ENCODE assay signal across 11 mouse cellular contexts in genomic region chr7:100816759-100817441, GRCm38 (mm10). TPM values are rescaled to one million over a fixed set of nuclear protein-coding genes. Genes with fewer than 3 reads are reported as not detected.
DNase-seq lines count a peak whose midpoint lies in the region; ATAC-seq and TF ChIP-seq lines count a peak whose summit lies in the region.
"Had no signal": no experiment of that assay in that cellular context is flagged by ENCODE, and none has a peak within 500 bp of the region (broad histone marks: within the 10 kb centered on the region; RNA-seq: fewer than 3 reads in every experiment).

No protein-coding gene starts in this region.

- intact Hi-C loops in left cerebral cortex, postnatal 36 days (cut with DNase I) = loop anchor here (5.0 kb wide), 1 partner anchor 130 kb away; no protein-coding TSS in a partner anchor

- H3K36me3 ChIP-seq in heart, embryonic 13.5 days = peaks cover 9% of the 10 kb centered on the region
- H3K36me3 ChIP-seq in forebrain, postnatal 0 days (ENCODE audit: insufficient read depth) = no peaks in the 10 kb centered on the region
- H3K36me3 ChIP-seq in intestine, postnatal 0 days (ENCODE audit: control insufficient read depth, insufficient read depth) = no peaks in the 10 kb centered on the region
- H3K36me3 ChIP-seq: hindbrain, embryonic 15.5 days had no signal

- peak overlapping the region; percentile 33 for H3K4me2 ChIP-seq in heart, embryonic 13.5 days
- H3K4me2 ChIP-seq in forebrain, postnatal 0 days (ENCODE audit: low read depth) = no peak overlapping the region
- H3K4me2 ChIP-seq in intestine, postnatal 0 days (replicated peaks; ENCODE audit: low read depth) = no peak overlapping the region
- H3K4me2 ChIP-seq: hindbrain, embryonic 15.5 days had no signal

- H3K9ac ChIP-seq in heart, embryonic 13.5 days = peak overlapping the region; percentile 50
- H3K9ac ChIP-seq in forebrain, postnatal 0 days = no peak overlapping the region
- no peak overlapping the region for H3K9ac ChIP-seq in intestine, postnatal 0 days (ENCODE audit: low read depth, low read length)
- H3K9ac ChIP-seq: hindbrain, embryonic 15.5 days had no signal

- 35% methylated on average over 6 of the region's 6 CpGs for WGBS in heart, embryonic 13.5 days
- 30% methylated on average over 6 of the region's 6 CpGs for WGBS in forebrain, postnatal 0 days
- 70% methylated on average over 6 of the region's 6 CpGs for WGBS in intestine, postnatal 0 days

- no peak for TF ChIP-seq CTCF in forebrain, postnatal 0 days (IDR thresholded peaks at IDR 0.05; ENCODE audit: low read depth)
- TF ChIP-seq CTCF in intestine, postnatal 0 days (IDR thresholded peaks at IDR 0.05; ENCODE audit: low read depth) = no peak

- peaks cover 34% of the 10 kb centered on the region for H3K4me1 ChIP-seq in heart, embryonic 13.5 days
- peaks cover 16% of the 10 kb centered on the region for H3K4me1 ChIP-seq in forebrain, postnatal 0 days (ENCODE audit: insufficient read depth)
- no peaks in the 10 kb centered on the region for H3K4me1 ChIP-seq in intestine, postnatal 0 days (replicated peaks; ENCODE audit: control insufficient read depth, insufficient read depth, low read length)

- no peak for DNase-seq in heart, adult 11 months
- peak; percentile 64 for DNase-seq in ES-CJ7 (ENCODE audit: low read depth, low spot score)
- DNase-seq in forebrain, postnatal 0 days = peak; percentile 80
- DNase-seq in left cerebral cortex, postnatal 36 days (ENCODE audit: low spot score in 2 of 2) = peak; percentile 52
- DNase-seq in adrenal gland, postnatal 10 days = no peak
- DNase-seq in lung, postnatal 36 days = no peak
- DNase-seq: kidney, postnatal 4 days had no signal

- H3K27me3 ChIP-seq in heart, embryonic 13.5 days (replicated peaks) = no peaks in the 10 kb centered on the region
- H3K27me3 ChIP-seq in forebrain, postnatal 0 days (ENCODE audit: insufficient read depth, low read length) = no peaks in the 10 kb centered on the region
- H3K27me3 ChIP-seq in intestine, postnatal 0 days (replicated peaks; ENCODE audit: control insufficient read depth, insufficient read depth, low read length) = no peaks in the 10 kb centered on the region
- H3K27me3 ChIP-seq: hindbrain, embryonic 15.5 days had no signal

- no peak for ATAC-seq in heart, embryonic 13.5 days (ENCODE audit: extremely low read depth, insufficient number of reproducible peaks, low FRiP score, low TSS enrichment)
- ATAC-seq in forebrain, postnatal 0 days = peak; percentile 66
- ATAC-seq in intestine, postnatal 0 days = no peak
- ATAC-seq: lung, postnatal 0 days had no signal

- H3K4me3 ChIP-seq in heart, embryonic 13.5 days = no peak overlapping the region
- H3K4me3 ChIP-seq in forebrain, postnatal 0 days (ENCODE audit: low read depth, low read length) = no peak overlapping the region
- H3K4me3 ChIP-seq in intestine, postnatal 0 days (ENCODE audit: low read depth, low read length) = no peak overlapping the region
- H3K4me3 ChIP-seq: hindbrain, embryonic 15.5 days had no signal

- H3K27ac ChIP-seq in heart, embryonic 13.5 days (replicated peaks) = peak overlapping the region; percentile 73
- H3K27ac ChIP-seq in forebrain, postnatal 0 days (ENCODE audit: low read depth, low read length) = peak overlapping the region; percentile 78
- H3K27ac ChIP-seq in intestine, postnatal 0 days (ENCODE audit: low read depth, low read length) = no peak overlapping the region
- H3K27ac ChIP-seq: hindbrain, embryonic 15.5 days had no signal

- H3K9me3 ChIP-seq in heart, embryonic 13.5 days = no peaks in the 10 kb centered on the region
- no peaks in the 10 kb centered on the region for H3K9me3 ChIP-seq in forebrain, postnatal 0 days (ENCODE audit: low read length)
- no peaks in the 10 kb centered on the region for H3K9me3 ChIP-seq in intestine, postnatal 0 days (ENCODE audit: control insufficient read depth)
- H3K9me3 ChIP-seq: hindbrain, embryonic 15.5 days had no signal

RNA-seq across cellular contexts. Expression of gene Relt, which starts 46.3 kb away (rescaled TPM):
- polyA plus RNA-seq in heart, embryonic 13.5 days (2015; fragmentation: Nextera tagmentation; extraction: Ambion mirVana) = 2.9 and 3.7 TPM in 2 replicates
- 7.5 and 8.3 TPM in 2 replicates for total RNA-seq in forebrain, postnatal 0 days (2014; rRNA removed)
- polyA plus RNA-seq in forebrain, postnatal 0 days (2015; fragmentation: Nextera tagmentation; extraction: Ambion mirVana) = 4.4 and 5.1 TPM in 2 replicates
- total RNA-seq in left cerebral cortex, postnatal 36 days (2021) = 10 to 100 TPM; 15.1 to 17.0 TPM
- 1 to 10 TPM; 2.8 to 6.7 TPM for total RNA-seq in adrenal gland, postnatal 10 days (2021)
- polyA plus RNA-seq in intestine, postnatal 0 days (2015; fragmentation: Nextera tagmentation; extraction: Ambion mirVana) = 0.78 and 1.0 TPM in 2 replicates

Comparison
In these comparisons a context has a peak if more than half of its experiments do, and no peak if none do; other contexts are left out.
1. DNase-seq: peak in ES-CJ7 (single experiment), forebrain, postnatal 0 days (single experiment) and left cerebral cortex, postnatal 36 days (2 of 2); none in heart, adult 11 months (single experiment), adrenal gland, postnatal 10 days (single experiment) and lung, postnatal 36 days (single experiment).